Mouse (Mus musculus): ENCODE data around the gene Scn4b.

Gene Scn4b

DNA sequence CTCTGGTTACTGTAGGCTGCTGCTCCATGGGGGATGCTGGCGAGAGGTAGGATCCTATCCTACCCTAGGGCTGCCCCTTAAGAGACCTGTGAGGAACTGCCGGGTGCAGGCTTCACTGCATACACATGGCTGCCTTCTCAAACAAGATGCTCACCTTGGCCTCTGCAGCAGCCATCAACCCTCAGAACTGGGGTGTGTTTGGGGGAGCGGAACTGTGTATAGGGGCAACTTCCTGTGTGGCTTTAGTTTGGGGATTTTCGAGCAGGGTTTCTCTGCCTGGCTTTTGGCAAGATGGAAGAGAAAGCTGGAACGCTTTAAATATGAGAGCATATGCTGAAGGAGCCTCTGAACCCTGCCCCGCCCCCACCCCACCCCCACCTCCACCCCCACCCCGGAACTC lies 11.3 kb upstream of the Scn4b start:
- no peak for DNase-seq (ENCODE audit: low read depth, low spot score)

DNA sequence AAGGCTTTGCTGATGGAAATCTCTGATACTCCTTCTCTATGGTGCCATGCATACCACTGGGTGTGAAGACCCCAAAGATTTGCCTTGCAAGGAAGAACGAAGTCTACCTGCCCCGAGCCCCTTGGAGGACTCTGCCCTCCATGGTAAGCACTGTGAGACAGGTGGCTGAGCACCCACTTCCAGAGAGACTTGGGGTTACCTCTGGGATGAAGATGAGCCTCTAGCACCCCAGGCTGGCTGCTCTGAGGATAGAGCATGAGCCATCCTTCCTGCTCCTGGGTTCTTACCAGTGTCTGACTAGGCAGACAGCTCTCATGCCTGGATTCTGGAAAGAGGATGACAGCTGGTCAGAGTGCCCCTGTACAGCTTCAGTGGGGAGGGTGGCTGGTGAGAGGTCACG lies 8.1 kb upstream of the Scn4b start:
- no peak for DNase-seq (ENCODE audit: low read depth, low spot score)

DNA sequence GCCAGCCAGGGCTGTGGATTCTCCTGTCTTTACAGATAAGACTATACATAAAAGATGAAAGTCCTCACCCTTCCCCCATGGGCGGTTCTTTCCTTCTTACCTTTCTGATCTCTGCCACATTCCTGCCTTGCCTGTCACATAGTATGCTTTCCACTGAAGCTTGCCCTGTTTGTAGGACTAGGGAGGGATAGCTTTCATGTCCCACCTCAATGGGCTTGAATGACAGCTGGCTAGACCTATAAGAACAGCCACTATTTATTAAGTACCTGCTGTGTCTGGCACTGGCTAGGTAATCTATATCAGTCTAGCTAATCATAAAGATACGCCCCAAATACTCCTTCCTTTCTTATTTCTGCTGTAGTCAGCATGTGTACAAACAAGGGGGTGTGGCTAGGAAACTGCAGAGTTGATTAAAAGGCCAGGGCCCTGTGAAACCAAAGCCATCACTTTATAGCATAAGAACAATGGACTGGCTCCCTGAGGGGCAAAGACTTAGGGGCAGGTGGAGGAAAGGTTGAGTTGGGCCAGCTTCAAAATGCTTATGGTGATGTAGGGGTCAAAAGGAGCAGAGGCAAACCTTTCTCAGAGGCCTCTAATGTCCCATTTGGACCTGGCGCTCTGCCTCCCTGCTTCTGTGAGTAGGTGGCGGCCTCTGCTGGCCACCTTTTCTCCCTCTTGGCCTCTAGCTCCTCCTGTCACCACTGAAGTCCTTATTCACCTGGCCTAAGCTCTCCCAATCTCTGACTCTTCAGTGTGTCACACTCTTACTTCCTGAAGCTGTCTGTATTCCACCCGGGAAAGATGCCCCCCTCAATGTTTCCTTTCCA lies 4.5 kb upstream of the Scn4b start:
- DNase-seq (ENCODE audit: low read depth, low spot score) = no peak

DNA sequence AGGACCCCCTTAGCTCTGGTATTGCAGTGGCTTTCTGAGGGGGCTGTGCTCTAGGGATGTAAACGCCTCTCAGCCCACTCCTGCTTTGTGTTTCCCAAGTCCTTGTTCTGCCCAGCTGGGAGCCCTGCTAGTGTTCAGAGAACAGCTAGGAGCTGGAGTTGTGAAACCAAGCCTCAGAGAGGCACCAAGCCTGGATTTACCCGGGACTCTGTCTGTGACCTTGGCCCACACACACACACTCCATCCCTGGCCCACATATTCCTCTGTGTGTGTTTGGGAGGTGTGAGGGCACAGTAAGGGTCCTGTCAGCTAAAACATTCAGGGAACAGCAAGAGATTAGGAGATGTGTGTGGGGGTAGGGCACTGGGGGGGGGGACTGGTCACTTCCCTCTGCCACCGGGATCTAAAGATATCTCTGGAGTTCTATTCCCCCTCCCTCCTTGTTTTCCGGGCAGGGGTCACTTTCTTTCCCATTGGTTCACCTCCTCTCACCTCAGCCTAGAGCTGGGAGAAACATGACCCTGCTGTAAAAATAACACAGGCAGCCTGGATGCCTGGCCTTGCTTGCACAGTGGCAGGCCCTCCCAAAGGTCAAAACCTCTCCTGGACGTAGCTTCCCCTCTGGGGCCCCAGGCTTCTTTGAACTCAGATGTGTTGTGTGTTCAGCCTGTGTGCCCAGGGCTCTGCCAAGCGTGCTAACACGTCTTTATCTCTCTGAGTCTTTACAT lies 1.6 kb upstream of the Scn4b start:
- DNase-seq (ENCODE audit: low read depth, low spot score) = no peak

DNA sequence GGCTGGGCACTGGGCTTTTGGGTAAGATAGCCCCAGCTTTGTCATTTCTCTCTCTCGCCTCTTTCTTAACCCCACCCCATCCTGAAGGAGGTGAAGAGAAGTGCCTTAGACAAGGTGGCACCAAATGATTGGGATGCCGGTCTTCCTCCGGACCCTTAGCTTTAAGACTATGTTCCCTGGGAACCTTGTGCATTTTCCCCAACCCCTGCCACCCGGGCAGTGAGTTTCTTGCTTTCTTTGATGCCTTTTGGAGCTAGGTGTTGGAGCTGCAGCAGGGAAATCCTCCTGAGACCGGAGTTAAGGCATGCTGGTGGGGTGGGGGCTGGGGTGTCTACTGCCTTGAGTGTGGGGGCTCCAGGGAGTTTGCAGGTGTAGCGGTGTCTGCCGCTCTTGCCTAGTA lies 887 bp downstream of the Scn4b start:
- no peak for DNase-seq (ENCODE audit: low read depth, low spot score)

DNA sequence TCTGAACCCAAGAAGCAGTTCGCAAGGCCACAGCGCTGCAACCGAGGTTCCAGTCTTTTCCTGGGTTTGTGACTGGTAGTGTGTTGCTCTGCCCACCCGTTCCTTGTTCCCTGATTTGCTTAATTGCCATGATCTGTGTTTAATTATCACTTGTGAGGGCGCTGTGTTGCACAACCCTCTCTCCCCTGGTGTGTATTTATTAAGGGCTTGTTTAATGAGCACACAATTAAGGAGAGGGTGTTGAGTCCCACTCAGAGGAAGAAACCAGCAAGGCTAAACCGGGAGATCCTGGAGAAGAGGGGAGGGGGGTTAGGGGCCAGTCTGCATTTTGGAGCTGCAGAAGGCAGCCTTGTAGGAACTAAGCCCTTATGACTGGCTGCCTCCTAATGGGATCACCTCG lies 2.8 kb downstream of the Scn4b start:
- DNase-seq (ENCODE audit: low read depth, low spot score) = no peak

DNA sequence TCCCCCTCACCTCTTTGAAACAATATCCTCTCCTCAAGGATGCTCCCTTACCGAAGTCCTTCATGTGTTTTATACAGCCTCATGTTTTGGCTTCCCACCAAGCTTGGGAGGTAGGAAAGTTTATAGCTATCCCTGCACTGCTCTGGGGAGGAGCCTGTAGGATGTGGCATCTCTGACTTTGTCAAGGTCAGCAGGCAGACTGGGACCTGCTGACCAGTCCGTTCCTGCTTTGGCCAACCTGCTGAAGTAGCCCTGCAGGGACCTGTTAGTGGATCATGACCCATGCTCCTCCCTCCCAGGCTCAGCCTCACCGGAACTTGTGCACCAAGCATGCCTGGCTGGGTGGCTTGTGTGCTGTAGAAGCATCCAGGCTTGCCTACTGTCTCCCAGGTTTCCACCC lies 4.5 kb downstream of the Scn4b start:
- DNase-seq (ENCODE audit: low read depth, low spot score) = no peak

DNA sequence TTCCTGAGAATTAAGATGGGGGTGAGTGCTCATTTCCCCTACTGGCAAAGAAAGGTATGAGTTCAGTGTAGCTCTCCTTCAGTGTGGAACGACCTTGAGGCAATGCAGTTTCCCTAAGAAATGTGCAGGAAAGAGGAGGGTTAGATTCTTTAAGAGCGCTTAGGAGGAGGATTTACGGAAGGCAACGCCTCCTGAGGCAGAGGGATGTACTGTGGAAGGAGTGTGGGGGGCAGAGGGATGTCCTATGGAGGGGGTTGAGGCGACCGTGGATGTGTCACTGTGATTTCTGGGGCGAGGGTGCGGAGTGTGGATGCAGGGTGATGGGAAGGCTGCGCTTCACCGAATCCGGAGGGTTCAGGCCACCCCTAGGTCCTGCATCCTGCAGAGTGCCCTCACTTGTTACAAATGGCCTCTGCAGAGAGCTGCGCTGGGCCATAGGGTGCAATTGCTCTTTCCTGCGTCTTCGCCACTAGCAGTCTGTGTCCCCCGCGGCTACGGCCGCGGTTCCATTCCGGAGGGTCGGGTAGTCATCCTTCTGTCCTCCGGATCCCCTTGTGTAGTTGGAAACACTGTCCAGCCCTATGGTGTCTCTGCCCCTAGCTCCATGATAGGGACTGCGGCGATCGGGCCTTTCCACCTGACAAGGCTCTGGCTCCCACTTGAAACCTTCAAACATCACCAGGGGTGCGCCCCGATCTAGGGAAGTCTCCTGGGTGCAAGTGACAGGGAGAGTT lies 7.5 kb downstream of the Scn4b start:
- no peak for DNase-seq (ENCODE audit: low read depth, low spot score)

DNA sequence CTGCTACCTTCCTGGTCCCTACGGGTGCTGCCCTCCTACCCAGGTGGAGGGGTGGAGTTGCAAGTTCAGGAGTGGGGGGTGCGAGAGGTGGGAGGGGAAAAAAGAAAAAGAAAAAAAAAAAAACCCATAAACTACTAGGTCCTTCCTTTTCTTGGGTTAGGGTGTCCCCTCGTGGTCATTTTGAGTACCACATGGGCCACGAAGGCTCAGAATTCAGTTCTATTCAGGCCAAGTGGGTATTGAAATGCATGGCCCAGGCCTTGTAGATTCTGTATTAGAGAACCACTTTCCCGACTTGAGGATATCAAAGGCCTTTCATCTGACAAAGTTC lies 8.0 kb downstream of the Scn4b start:
- peak; percentile 51 for DNase-seq (ENCODE audit: low read depth, low spot score)

DNA sequence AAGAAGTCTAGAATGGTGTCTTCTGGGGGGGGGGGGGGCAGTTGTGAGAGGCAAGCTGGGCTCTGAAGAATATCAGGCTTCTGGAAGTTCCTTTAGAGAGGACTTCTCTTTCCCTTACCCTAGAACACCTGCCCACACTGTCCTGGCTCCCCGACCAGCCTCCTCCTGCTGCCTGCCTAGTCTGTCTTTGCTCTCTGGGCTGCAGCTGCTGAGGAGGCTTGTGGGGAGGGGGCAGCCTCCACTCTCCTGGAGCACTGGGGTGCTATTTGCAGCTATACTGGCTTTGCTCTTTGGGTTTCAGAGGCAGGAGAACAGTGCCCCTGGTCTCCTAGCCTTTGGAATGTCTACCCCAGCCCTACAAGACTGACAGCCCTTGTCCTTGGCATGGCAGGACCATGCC lies 12.7 kb downstream of the Scn4b start:
- DNase-seq (ENCODE audit: low read depth, low spot score) = no peak

DNA sequence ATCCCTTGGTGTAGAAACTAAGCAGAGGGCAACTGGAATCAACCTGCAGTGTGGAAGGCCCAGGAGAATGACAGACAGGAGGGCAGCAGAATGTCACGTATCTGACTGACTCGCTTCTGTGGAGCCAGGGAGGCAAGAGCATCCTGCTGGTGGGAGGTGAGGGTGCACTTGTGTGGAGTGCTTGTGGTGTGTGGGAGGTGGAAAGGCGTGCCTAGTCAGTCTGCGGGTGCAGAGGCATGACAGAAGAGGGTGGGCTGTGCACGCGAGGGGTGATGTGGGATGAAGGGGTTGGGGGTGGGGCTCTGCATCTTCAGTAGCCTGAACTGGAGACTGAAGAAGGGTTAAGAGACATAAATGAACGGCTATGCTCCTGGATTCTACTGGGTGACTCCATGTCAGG lies 15.2 kb downstream of the Scn4b start:
- no peak for DNase-seq (ENCODE audit: low read depth, low spot score)

DNA sequence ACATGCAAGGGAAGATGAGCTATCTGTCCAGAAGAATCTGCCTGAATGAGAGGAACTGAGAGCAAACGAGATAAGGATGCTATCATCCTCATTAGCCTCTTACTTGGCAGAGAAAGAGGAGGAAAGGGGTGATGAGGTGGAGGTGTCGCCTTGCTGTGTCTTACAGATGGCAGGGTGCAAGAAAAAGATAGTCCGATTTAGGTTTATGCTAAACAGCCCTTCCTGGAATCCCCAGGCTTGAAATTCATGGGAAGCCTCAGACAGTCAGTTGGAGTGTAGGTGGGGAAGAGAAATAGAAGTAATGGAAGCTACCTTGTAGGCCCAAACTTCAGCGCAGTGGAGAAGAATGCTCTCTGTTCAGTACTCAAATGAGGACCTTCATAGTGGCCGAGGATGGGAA lies 29.7 kb downstream of the Scn4b start:
- DNase-seq (ENCODE audit: low read depth, low spot score) = no peak

DNA sequence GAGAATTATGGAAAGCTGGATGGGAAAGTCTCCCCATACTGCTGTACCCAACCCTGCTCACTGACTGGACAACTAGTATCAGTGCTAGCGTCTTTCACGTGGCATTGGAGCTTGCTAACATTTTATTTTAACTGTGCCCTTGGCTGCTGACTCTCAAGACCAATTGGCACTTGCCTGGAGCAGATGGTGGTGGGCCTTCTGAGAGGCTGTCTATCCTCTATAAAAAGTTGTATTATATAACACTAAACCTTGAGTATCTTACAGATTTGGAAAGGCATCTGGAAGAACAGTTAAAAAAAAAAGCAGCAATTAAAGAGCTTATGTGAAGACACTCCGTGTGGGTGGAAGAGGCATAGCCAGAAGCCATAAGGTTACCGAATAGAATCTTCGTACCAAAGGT lies 32.0 kb downstream of the Scn4b start:
- no peak for DNase-seq (ENCODE audit: low read depth, low spot score)

DNA sequence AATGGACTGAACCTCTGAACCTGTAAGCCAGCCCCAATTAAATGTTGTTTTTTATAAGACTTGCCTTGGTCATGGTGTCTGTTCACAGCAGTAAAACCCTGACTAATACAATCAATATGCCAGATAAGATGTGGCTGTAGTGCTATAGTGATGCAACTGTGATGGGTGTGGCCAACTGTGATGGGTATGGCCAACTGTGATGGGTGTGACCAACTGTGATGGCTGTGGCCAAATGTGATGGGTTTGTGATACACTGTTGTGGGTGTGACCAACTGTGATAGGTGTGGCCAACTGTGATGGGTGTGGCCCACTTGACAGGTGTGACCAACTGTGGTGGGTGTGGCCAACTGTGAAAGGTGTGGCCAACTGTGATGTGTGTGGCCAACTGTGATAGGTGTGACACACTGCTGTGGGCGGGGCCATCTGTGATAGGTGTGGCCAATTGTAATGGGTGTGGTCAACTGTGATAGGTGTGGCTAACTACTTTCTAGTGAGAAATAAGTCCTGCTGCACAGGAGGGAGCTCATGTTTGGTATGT lies 32.9 kb downstream of the Scn4b start:
- DNase-seq (ENCODE audit: low read depth, low spot score) = no peak

DNA sequence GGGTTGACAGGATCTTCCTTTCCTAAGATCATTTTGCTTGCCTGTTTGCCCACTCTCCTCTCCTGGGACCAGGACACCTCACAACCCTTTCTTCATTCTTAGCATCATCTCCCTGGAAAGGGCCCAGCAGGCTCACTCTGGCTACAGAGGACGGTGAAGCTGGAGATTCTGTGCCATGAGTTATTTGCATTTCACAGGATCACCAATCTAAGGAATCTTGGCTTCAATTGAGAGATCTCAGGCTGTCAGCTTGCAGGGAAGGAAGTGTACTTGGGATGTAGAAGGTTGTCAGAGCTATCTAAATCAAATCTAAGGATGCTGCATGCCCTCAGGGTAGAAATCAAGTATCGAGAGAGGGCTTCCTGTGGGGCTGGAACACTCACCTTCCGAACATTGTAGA lies 35.3 kb downstream of the Scn4b start:
- no peak for DNase-seq (ENCODE audit: low read depth, low spot score)

DNA sequence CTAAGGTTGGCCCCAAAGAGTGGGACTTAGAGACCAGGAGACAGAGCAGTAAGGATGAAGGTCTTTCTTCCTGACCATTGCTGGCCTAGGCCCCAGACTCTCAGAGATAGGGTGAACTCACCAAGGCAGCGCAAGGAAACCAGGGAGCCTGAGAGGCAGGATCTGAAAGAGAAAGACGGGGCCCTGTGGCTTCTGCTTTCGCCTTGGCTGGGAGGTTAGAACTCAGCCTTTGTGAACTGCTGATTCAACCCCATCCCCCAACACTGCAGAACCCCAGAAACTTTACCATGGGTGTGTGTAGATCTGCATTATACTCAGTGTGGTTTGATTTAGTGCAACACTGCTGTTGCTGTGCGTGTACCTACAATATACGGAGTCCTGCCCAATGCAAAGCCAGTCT lies 41.1 kb downstream of the Scn4b start:
- DNase-seq (ENCODE audit: low read depth, low spot score) = no peak

DNA sequence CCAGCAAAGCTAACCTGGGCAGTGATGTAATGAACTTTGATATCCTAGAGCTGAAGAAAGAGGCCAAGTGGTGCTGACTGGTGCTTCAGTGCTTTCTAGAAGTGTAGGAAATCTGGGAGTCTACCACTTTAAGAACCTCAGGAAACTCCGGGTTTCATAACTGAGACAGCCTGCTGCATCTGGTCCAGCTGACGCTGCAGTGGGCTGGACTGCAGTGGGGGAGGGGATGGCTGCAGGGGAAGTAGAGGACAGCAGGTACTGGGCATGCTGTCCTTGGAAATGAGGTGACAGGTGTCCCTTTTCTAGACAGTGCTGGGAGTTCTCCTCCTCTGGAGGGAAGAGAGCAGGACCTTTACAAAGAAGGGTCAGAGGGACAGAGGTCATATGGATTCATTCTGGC lies 43.6 kb downstream of the Scn4b start, which contains the start of gene BC049352:
Gene BC049352, plus strand, starts transcription at position 238 of the 400 bp plus-strand sequence.
- DNase-seq (ENCODE audit: low read depth, low spot score) = no peak

DNA sequence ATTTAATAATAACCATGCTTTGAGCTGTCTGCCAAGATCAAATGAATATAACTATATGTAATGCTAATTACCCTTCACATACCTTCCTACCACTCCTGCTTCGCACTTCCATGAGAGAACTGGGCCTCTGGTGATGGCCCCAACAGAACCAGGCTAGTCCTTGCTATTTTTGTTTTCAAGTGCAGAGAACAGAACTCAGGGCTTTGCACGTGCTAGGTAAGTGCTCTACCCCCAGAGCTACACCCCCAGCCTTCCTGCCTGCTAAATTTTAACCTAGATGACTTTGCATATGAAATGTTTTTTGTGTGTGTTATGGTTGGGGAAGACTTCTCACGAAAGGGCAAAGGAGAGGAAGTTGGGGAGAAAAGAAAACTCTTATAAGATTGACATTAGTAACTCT lies 44.3 kb downstream of the Scn4b start:
- DNase-seq (ENCODE audit: low read depth, low spot score) = no peak

DNA sequence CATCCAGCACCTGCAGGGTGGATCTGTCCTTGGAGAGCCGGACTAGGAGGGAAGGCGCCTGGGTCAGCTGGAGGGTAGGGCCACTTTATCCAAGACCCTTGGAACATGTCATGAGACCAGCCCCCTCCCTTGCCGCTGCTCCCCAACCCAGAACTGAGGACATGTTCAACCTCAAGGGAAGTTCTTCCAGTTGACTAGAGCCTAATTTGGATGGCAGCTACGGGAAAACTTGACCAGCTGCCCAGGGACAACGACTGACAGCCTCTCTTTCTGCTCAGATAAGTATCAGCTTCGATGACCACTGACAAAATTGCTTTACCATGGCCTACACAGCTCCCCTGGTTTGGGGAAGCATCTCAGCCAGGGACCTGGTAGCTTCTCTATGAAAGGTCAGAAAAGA lies 45.1 kb downstream of the Scn4b start:
- no peak for DNase-seq (ENCODE audit: low read depth, low spot score)

DNA sequence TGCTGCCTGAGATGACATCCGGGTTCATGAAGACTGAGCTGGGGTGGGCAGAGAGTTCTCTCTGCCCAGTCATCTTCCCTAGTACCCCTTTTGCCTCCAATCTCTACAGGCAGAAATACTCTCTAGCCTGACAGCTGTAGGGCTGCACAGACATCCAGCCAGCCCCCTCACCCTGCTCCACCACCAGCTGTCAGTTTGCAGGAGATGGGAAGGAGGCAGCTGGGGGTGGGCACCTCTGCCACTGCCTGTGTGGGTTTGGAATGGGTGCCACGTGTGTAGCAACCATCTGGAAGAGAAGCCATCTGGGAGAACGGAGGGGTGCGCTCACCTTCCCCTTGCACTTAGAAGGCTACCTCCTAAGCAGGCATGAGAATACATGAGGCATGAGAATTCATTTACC lies 47.1 kb downstream of the Scn4b start:
- DNase-seq (ENCODE audit: low read depth, low spot score) = no peak

DNA sequence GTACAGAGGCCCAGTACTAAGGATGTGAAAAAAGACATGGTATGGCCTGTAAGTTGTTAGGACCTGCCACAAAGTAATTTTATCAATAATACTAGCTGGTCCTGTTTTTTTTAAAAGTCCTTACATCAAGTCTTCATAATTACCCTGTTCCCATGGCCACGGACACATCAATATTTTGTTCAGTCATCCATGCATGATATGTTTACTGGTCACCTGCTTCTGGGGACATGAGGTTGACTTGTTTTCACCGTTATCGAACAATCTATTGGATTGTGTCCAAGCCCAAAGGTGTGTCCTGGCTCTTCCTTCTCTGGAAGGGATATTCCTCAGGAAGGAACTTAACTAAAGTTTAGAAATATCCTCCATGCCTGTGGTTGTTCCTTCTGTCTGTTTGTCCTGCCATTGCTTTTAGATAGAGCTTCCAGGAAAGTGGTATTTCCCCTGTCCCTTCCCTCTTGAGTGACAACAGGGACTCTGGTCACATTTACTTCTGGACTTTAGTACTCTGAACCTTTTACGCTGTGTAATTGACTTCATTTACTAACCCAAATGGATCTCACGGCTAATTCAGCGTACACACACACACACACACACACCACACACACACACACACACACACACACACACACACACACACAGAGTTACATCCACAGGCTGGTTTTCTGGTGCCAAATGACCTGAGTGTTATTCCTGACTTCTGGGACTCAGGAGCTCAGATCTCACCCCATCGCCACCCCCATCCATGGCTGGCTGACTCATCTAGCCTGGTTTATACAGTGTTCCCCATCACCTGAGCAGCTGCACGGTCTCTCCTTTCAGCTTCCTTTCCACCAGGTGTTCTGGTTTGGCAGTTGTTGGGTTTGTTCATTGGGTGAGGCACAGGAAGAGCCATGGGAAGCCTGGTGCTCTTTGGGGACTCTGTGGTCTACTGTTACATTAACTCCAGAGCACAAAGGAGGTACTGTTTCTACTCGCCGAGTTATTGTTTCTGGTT lies 50.7 kb downstream of the Scn4b start:
- DNase-seq (ENCODE audit: low read depth, low spot score) = no peak

Data from retina, postnatal 7 days (tissue).